8 mouse cellular contexts compared by ENCODE assay signal in genomic region chr5:117313420-117313819, GRCm38 (mm10). TPM values are rescaled to one million over a fixed set of nuclear protein-coding genes. Genes with fewer than 3 reads are reported as not detected.
DNase-seq lines count a peak whose midpoint lies in the region; ATAC-seq and TF ChIP-seq lines count a peak whose summit lies in the region.

No protein-coding gene starts in this region.

- TF ChIP-seq POLR2A in kidney, adult 2 months (IDR thresholded peaks at IDR 0.05; ENCODE audit: low read depth, low read length): no peak
- TF ChIP-seq POLR2A in small intestine, adult 2 months (IDR thresholded peaks at IDR 0.05; ENCODE audit: low read depth, low read length): no peak

- H3K4me1 ChIP-seq in E14TG2a.4 (replicated peaks; ENCODE audit: low read depth, low read length): peaks cover 64% of the 10 kb centered on the region
- no peaks in the 10 kb centered on the region for H3K4me1 ChIP-seq in kidney, adult 2 months (ENCODE audit: control insufficient read depth, insufficient read depth, low read length)
- peaks cover 25% of the 10 kb centered on the region for H3K4me1 ChIP-seq in lung, embryonic 15.5 days
- peaks cover 8% of the 10 kb centered on the region for H3K4me1 ChIP-seq in small intestine, adult 2 months (ENCODE audit: control insufficient read depth, insufficient read depth, insufficient read length, low read length)

- peak; percentile 1 for DNase-seq in c-Kit-negative CD71-positive TER-119-positive erythroid progenitor cells, embryonic 14.5 days (ENCODE audit: low read depth, low spot score)
- peak; percentile 69 for DNase-seq in heart, adult 8-10 months (ENCODE audit: low spot score)
- DNase-seq in kidney, adult 2 months: peak; percentile 83
- no peak for DNase-seq in right cerebral cortex, postnatal 10 days (ENCODE audit: low spot score in 2 of 2)
- DNase-seq in frontal cortex, postnatal 10 days (ENCODE audit: low spot score in 2 of 2): no peak

- TF ChIP-seq CTCF in E14TG2a.4 (conservative IDR thresholded peaks at IDR 0.05; ENCODE audit: low read length): no peak
- TF ChIP-seq CTCF in kidney, adult 2 months (conservative IDR thresholded peaks at IDR 0.05; ENCODE audit: insufficient read depth, insufficient read length, low read depth, low read length): no peak
- no peak for TF ChIP-seq CTCF in small intestine, adult 2 months (IDR thresholded peaks at IDR 0.05; ENCODE audit: extremely low read depth, insufficient read length, insufficient replicate concordance, low read depth, low read length)

- H3K4me2 ChIP-seq in lung, embryonic 15.5 days: peak overlapping the region; percentile 51

- no peaks in the 10 kb centered on the region for H3K36me3 ChIP-seq in E14TG2a.4 (ENCODE audit: insufficient read depth, low read length)
- no peaks in the 10 kb centered on the region for H3K36me3 ChIP-seq in kidney, adult 2 months (ENCODE audit: control insufficient read depth, insufficient read depth, low read length)
- no peaks in the 10 kb centered on the region for H3K36me3 ChIP-seq in lung, embryonic 15.5 days
- H3K36me3 ChIP-seq in small intestine, adult 2 months (ENCODE audit: control insufficient read depth, insufficient read depth, low read length): no peaks in the 10 kb centered on the region

- peak overlapping the region; percentile 65 for H3K4me3 ChIP-seq in E14TG2a.4 (replicated peaks; ENCODE audit: low read length)
- peak overlapping the region; percentile 19; the same call in 1 of the 2 replicates for H3K4me3 ChIP-seq in kidney, adult 2 months (ENCODE audit: insufficient read depth, low read depth, low read length)
- peak overlapping the region; percentile 30 for H3K4me3 ChIP-seq in lung, embryonic 15.5 days
- H3K4me3 ChIP-seq in small intestine, adult 2 months (ENCODE audit: low read depth, low read length): peak overlapping the region; percentile 35

- peaks cover 22% of the 10 kb centered on the region for H3K27me3 ChIP-seq in E14TG2a.4 (ENCODE audit: insufficient read depth, low read length)
- H3K27me3 ChIP-seq in kidney, adult 2 months (replicated peaks; ENCODE audit: control insufficient read depth, insufficient read depth, low read length): no peaks in the 10 kb centered on the region
- H3K27me3 ChIP-seq in lung, embryonic 15.5 days: no peaks in the 10 kb centered on the region
- no peaks in the 10 kb centered on the region for H3K27me3 ChIP-seq in small intestine, adult 2 months (ENCODE audit: control insufficient read depth, insufficient read depth, low read length)

- no peak overlapping the region for H3K9ac ChIP-seq in lung, embryonic 15.5 days

- peak; percentile 28; the same call in 1 of the 2 replicates for ATAC-seq in lung, embryonic 15.5 days (ENCODE audit: borderline replicate concordance, extremely low read depth, low FRiP score, low TSS enrichment)

- 19% methylated on average over 14 of the region's 14 CpGs for WGBS in kidney, adult 2 months
- WGBS in lung, embryonic 15.5 days: 10% methylated on average over 13 of the region's 14 CpGs
- WGBS in small intestine, adult 2 months: 8% methylated on average over 14 of the region's 14 CpGs

- H3K9me3 ChIP-seq in E14TG2a.4 (ENCODE audit: low read length): no peaks in the 10 kb centered on the region
- H3K9me3 ChIP-seq in lung, embryonic 15.5 days: no peaks in the 10 kb centered on the region

- H3K27ac ChIP-seq in kidney, adult 2 months (ENCODE audit: insufficient read depth, low read depth, low read length): no peak overlapping the region
- peak overlapping the region; percentile 94 for H3K27ac ChIP-seq in lung, embryonic 15.5 days
- peak overlapping the region; percentile 30; the same call in 1 of the 2 replicates for H3K27ac ChIP-seq in small intestine, adult 2 months (ENCODE audit: insufficient read depth, low read depth, low read length)

RNA-seq across cellular contexts. Expression of gene Vsig10, which starts 5.5 kb away (rescaled TPM):
- 1 to 10 TPM; 5.0 to 7.0 (median 6.3) TPM for total RNA-seq in heart, adult 8-10 months (2022)
- polyA plus RNA-seq in kidney, adult 2 months (2012; rRNA removed): 17.2 and 20.8 TPM in 2 replicates
- polyA plus RNA-seq in lung, embryonic 15.5 days (2015; fragmentation: Nextera tagmentation; extraction: Ambion mirVana): 15.8 and 16.6 TPM in 2 replicates
- 22.9 and 67.6 TPM in 2 replicates for polyA plus RNA-seq in small intestine, adult 2 months (2012; rRNA removed)

RNA-seq across cellular contexts. Expression of gene Pebp1, which starts 26.0 kb away (rescaled TPM):
- total RNA-seq in heart, adult 8-10 months (2022): 100 to 1,000 TPM; 440 to 578 (median 532) TPM
- polyA plus RNA-seq in kidney, adult 2 months (2012; rRNA removed): 909 and 1,151 TPM in 2 replicates
- polyA plus RNA-seq in lung, embryonic 15.5 days (2015; fragmentation: Nextera tagmentation; extraction: Ambion mirVana): 726 and 749 TPM in 2 replicates
- 280 and 305 TPM in 2 replicates for polyA plus RNA-seq in small intestine, adult 2 months (2012; rRNA removed)

RNA-seq across cellular contexts. Expression of gene Wsb2, which starts 43.7 kb away (rescaled TPM):
- 100 to 1,000 TPM in 3 of 4 experiments, 10 to 100 TPM in 1; 87.1 to 122 (median 111) TPM for total RNA-seq in heart, adult 8-10 months (2022)
- polyA plus RNA-seq in kidney, adult 2 months (2012; rRNA removed): 205 and 234 TPM in 2 replicates
- polyA plus RNA-seq in lung, embryonic 15.5 days (2015; fragmentation: Nextera tagmentation; extraction: Ambion mirVana): 68.3 and 69.8 TPM in 2 replicates
- 84.3 and 194 TPM in 2 replicates for polyA plus RNA-seq in small intestine, adult 2 months (2012; rRNA removed)

Comparison
In these comparisons a context has a peak if more than half of its experiments do, and no peak if none do; other contexts are left out.
1. DNase-seq: peak in c-Kit-negative CD71-positive TER-119-positive erythroid progenitor cells, embryonic 14.5 days (single experiment), heart, adult 8-10 months (single experiment) and kidney, adult 2 months (single experiment); none in right cerebral cortex, postnatal 10 days (0 of 2) and frontal cortex, postnatal 10 days (0 of 2).
2. Peak in every context shown above with its lines, with median percentiles within 50 percentile points of each other: H3K4me3 ChIP-seq.